ENCODE assay signal across 18 mouse cellular contexts in genomic region chr13:55899501-55900189, GRCm38 (mm10).
DNase-seq lines count a peak whose midpoint lies in the region; ATAC-seq lines count a peak whose summit lies in the region.
"Had no signal": no experiment of that assay in that cellular context is flagged by ENCODE, and none has a peak within 500 bp of the region (broad histone marks: within the 10 kb centered on the region; RNA-seq: fewer than 3 reads in every experiment).

No protein-coding gene starts in this region.

- H3K36me3 ChIP-seq in forebrain, embryonic 11.5 days (ENCODE audit: control insufficient read depth, insufficient read depth, low read length): no peaks in the 10 kb centered on the region
- H3K36me3 ChIP-seq in limb, embryonic 10.5 days: no peaks in the 10 kb centered on the region
- H3K36me3 ChIP-seq: embryonic facial prominence, embryonic 15.5 days; heart, embryonic 10.5 days; neural tube, embryonic 13.5 days had no signal

- 50% methylated on average over 10 of the region's 10 CpGs for WGBS in forebrain, embryonic 11.5 days
- 62% methylated on average over 10 of the region's 10 CpGs for WGBS in limb, embryonic 10.5 days

- H3K27ac ChIP-seq in forebrain, embryonic 11.5 days (ENCODE audit: low read depth, low read length): no peak overlapping the region
- peak overlapping the region; percentile 74; the same call in 1 of the 2 replicates for H3K27ac ChIP-seq in limb, embryonic 10.5 days
- H3K27ac ChIP-seq: heart, embryonic 10.5 days; neural tube, embryonic 13.5 days had no signal

- H3K4me2 ChIP-seq in forebrain, embryonic 11.5 days (ENCODE audit: low read depth, low read length, severe bottlenecking): no peak overlapping the region
- H3K4me2 ChIP-seq: embryonic facial prominence, embryonic 15.5 days; liver, embryonic 11.5 days; lung, embryonic 14.5 days; neural tube, embryonic 13.5 days had no signal

- ATAC-seq in forebrain, embryonic 11.5 days (replicated peaks; ENCODE audit: low FRiP score): no peak
- ATAC-seq in frontal cortex, adult (ENCODE audit: low TSS enrichment): no peak
- ATAC-seq: activated CD4-positive, CD25-positive, alpha-beta regulatory T cell, adult 4 months had no signal

- no peaks in the 10 kb centered on the region for H3K27me3 ChIP-seq in forebrain, embryonic 11.5 days (ENCODE audit: control insufficient read depth, insufficient read depth, low read length)
- 0 out of 2 replicates have a peak, but pooled peaks cover 8% of the 10 kb centered on the region for H3K27me3 ChIP-seq in limb, embryonic 10.5 days (ENCODE audit: low read depth, poor library complexity, severe bottlenecking)

- peaks cover 11% of the 10 kb centered on the region for H3K4me1 ChIP-seq in forebrain, embryonic 11.5 days (replicated peaks; ENCODE audit: control insufficient read depth, insufficient read depth, low read length)
- peaks cover 28% of the 10 kb centered on the region for H3K4me1 ChIP-seq in limb, embryonic 10.5 days

- no peak overlapping the region for H3K4me3 ChIP-seq in forebrain, embryonic 11.5 days (ENCODE audit: low read depth, low read length)
- H3K4me3 ChIP-seq in limb, embryonic 10.5 days: no peak overlapping the region
- H3K4me3 ChIP-seq: embryonic facial prominence, embryonic 15.5 days; heart, embryonic 10.5 days; neural tube, embryonic 13.5 days had no signal

- no peak overlapping the region for H3K9ac ChIP-seq in forebrain, embryonic 11.5 days (ENCODE audit: low read length)
- H3K9ac ChIP-seq: embryonic facial prominence, embryonic 15.5 days; lung, embryonic 14.5 days; neural tube, embryonic 13.5 days had no signal

- H3K9me3 ChIP-seq in forebrain, embryonic 11.5 days (ENCODE audit: control insufficient read depth, low read length): no peaks in the 10 kb centered on the region
- H3K9me3 ChIP-seq in limb, embryonic 10.5 days (replicated peaks): no peaks in the 10 kb centered on the region
- H3K9me3 ChIP-seq: embryonic facial prominence, embryonic 15.5 days; heart, embryonic 10.5 days; neural tube, embryonic 13.5 days had no signal

- peak; percentile 25 for DNase-seq in adrenal gland, postnatal 10 days
- no peak for DNase-seq in adrenal gland, adult 8-10 months
- DNase-seq in layer of hippocampus, postnatal 10 days (ENCODE audit: low spot score in 2 of 2): peak; percentile 32 to 37
- no peak for DNase-seq in layer of hippocampus, postnatal 25 days (ENCODE audit: extremely low spot score in 1 of 2, low spot score in 1 of 2)
- DNase-seq in forebrain, embryonic 11.5 days (ENCODE audit: low spot score): peak; percentile 60
- no peak for DNase-seq in limb, embryonic 10.5 days (ENCODE audit: low spot score)
- no peak for DNase-seq in thymus, postnatal 25 days
- DNase-seq: gastrocnemius, postnatal 14 days; kidney, adult 18-20 months; kidney, postnatal 25 days; thymus, postnatal 4 days had no signal

Comparison
In these comparisons a context has a peak if more than half of its experiments do, and no peak if none do; other contexts are left out.
1. DNase-seq: peak in adrenal gland, postnatal 10 days (single experiment), layer of hippocampus, postnatal 10 days (2 of 2) and forebrain, embryonic 11.5 days (single experiment); none in adrenal gland, adult 8-10 months (single experiment), layer of hippocampus, postnatal 25 days (0 of 2), limb, embryonic 10.5 days (single experiment) and thymus, postnatal 25 days (single experiment).